Mouse (Mus musculus): Measurements from ENCODE around the gene 4932438A13Rik. TPM values are rescaled to one million over a fixed set of nuclear protein-coding genes. Genes with fewer than 3 reads are reported as not detected.

4932438A13Rik gene
- total RNA-seq, 2 experiments from 2014 or later: 49.5 to 51.8 TPM

GRCm38 (mm10) chr3:36917832-36918231 is 54.9 kb downstream of the 4932438A13Rik start:
- intact Hi-C loops (cut with DNase I): loop anchor here (5.0 kb wide), 1 partner anchor 76 kb away; no protein-coding TSS in a partner anchor
- no peak for DNase-seq

GRCm38 (mm10) chr3:36918322-36918721 is 55.4 kb downstream of the 4932438A13Rik start:
- DNase-seq: no peak
- intact Hi-C loops (cut with DNase I): loop anchor here (5.0 kb wide), 1 partner anchor 76 kb away; no protein-coding TSS in a partner anchor

DNA sequence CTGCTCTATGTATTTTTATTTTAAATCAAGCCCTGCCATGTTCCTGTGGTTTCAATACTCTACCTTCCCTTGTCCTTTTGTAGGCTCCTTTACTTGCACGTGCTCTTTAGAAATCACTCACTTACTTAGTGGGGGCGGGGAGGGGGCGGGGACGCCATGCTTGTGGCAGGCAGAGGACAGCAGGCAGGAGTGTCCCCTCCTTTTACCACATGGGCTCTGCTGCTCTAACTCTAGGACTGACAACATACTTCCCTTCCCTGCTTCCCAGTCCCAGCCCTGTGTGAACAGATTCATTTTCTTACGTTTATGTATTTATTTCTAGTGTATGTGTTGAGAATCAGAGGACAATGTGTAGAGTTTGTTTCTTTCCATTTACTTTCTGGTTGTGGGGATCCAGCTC is 78.7 kb downstream of the 4932438A13Rik start:
- DNase-seq: no peak
- intact Hi-C loops (cut with DNase I): no loop called here

GRCm38 (mm10) chr3:36942108-36942507 is 79.2 kb downstream of the 4932438A13Rik start:
- DNase-seq: peak in 1 of 2 experiments; percentile 3
- intact Hi-C loops (cut with DNase I): no loop called here

DNA sequence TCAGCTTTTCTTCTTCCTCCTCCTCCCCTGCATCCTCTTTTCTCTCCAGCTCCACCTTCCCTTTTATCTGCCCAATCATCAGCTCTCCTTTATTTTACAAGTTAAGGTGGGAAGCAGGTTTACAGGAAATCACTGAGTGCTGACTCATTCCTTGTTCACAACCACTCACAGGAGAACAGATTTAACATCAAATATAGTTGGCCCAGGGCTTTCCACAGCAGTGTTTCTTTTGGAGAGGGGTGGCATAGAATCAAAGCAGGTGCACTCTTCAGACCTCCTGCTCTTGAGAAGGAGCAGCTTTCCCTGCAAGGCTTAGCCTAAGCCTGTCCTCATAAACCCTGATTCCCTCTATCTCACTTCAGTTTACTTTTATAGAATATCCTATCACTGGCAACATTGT is 80.8 kb downstream of the 4932438A13Rik start:
- intact Hi-C loops (cut with DNase I): no loop called here
- no peak for DNase-seq

- DNase-seq: no peak
Observed at GRCm38 (mm10) chr3:37037979-37038378, 175.1 kb downstream of the 4932438A13Rik start.

DNA sequence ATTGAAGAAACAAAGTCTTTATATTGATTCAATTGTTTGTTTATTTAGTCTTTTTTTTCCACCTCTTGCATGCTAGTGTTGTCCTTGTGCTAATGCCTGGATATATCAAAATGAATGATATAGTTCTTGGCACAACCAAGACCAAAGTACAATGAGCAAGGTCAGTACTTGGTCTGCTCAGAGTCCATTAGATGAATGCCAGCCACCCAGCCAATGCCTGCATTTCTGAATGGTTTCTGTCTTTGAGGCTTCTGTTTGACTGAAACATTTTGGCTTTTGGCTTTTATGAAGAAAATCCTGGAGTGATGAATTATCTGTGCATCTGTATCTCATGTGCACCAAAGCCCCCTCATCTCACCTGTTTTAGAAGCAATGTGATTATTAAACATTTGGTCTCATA is 176.9 kb downstream of the 4932438A13Rik start:
- peak; percentile 4 to 15 for DNase-seq
- intact Hi-C loops (cut with DNase I): no loop called here

More at GRCm38 (mm10) chr3:37037979-37038378, 175.1 kb downstream of the 4932438A13Rik start:
- intact Hi-C loops (cut with DNase I): no loop called here

GRCm38 (mm10) chr3:37051491-37051890 is 188.6 kb downstream of the 4932438A13Rik start:
- intact Hi-C loops (cut with DNase I): no loop called here
- DNase-seq: no peak

DNA sequence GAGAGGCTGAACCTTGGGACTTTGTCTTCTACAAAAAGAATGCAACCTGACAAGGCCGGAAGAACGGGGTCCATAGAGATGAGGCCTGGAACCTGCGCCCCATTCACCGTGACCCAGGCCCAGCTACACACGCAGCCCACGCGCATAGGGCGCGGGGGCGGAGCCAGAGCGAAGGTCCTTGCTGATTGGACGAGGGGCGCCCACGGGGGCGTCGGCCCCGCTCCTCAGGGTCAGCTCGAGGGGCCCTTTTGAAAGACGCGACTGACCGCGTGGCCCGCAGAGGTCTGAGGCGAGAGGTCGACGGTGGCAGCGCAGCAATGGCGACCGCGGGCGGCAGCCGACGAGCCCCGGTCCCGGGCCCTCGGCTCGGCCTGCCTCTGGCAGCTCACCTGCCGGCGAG is 200.5 kb downstream of the 4932438A13Rik start, which contains the start of gene Adad1:
Gene Adad1 (plus strand): TSS at position 122 of the 400 bp plus-strand sequence.
- intact Hi-C loops (cut with DNase I): no loop called here

DNA sequence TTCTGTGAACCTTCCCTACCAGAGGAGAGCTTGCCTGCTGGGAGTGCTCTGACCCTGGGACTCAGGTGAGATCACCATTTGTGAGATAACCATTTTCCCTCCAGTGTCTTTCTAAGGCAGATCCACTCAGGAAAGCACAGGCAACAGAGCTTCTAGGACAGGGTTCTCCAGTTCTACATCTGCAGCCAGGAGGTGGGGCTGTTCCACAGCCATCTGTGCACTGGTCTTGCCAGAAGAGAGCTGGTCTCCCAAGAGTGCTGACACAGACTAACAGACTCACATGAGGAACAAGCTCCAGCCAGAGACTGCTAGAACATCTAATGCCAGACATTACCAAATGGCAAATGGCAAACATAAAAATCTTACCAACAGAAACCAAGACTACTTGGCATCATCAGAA is 210.3 kb downstream of the 4932438A13Rik start:
- peak; percentile 71 to 81 for DNase-seq
- intact Hi-C loops (cut with DNase I): loop anchor here (1.0 kb wide), 1 partner anchor 131 kb away; no protein-coding TSS in a partner anchor

More for the DNA sequence above, 200.5 kb downstream of the 4932438A13Rik start, which contains the start of gene Adad1:
- DNase-seq: no peak

DNA sequence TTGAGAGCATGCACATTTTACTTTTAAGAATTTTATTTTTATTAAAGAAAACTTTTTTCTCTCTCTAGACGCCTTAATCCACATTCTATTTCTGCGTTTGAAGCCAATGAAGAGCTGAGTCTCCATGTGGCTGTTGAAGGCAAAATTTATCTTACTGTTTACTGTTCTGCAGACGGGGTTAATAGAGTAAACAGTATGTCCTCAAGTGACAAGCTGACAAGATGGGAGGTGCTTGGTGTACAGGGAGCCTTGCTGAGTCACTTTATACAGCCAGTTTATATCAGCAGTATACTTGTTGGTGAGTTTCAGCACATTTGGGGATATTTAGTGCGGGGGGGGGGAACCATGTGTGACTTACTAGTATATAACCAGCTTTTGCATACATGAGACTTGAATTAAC is 222.0 kb downstream of the 4932438A13Rik start:
- DNase-seq: no peak
- intact Hi-C loops (cut with DNase I): no loop called here

DNA sequence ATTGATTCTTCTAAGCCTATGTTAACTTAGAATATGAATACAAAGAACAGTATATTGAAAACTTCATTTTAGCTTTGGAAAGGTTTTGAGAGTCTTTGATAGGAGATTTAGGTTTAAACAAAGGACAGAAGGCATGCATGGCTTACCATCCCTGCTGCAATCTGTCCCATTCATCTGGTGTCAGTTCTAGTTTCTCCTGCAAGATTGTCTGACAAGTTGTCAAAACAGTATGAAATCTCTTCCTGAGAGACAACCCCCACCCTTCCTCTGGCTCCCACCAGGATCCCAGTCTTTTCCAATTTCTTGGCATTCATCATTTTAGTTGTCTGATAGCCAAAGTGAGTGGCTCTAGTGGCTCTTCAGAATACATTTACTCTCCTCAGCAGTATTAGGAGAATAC is 227.8 kb downstream of the 4932438A13Rik start:
- no peak for DNase-seq
- intact Hi-C loops (cut with DNase I): loop anchor here (5.0 kb wide), 1 partner anchor 322 kb away; no protein-coding TSS in a partner anchor

Other genes with a start within 250 kb of the 4932438A13Rik start
- 1 to 10 TPM; 7.7 to 8.1 TPM for gene Bbs7, start 249.6 kb upstream of the 4932438A13Rik start, total RNA-seq (2021)
- 10 to 100 TPM; 13.1 to 17.0 TPM for gene Trpc3, start 172.9 kb upstream of the 4932438A13Rik start, total RNA-seq (2021)
- gene Adad1, start 200.4 kb downstream of the 4932438A13Rik start, total RNA-seq (2021): not detected